Mouse (Mus musculus): ENCODE data around the gene Acsl1. TPM values are rescaled to one million over a fixed set of nuclear protein-coding genes. Genes with fewer than 3 reads are reported as not detected.

The Acsl1 gene
- polyA plus RNA-seq, 1 experiment from 2014 or later, result 21.0 TPM

DNA sequence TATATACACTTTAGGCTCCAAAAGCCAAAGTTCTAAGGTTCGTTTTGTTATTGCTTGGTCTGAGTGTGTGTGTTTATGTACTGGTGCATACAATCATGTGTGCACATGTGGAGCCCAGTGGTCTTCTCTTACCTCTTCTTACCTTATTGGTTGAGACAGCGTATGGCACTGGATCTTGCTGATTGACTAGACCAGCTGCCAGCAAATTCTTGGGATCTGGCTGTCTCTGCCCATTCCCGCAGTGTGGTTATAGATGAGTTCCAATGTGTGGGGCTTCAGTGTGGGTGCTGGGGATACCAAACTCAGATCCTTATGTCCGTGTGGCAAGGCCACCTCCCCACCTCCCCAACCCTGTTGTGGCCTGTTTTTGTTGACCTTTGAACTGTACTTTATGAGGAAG lies 21.8 kb upstream of the Acsl1 start:
- H3K4me1 ChIP-seq, result peaks cover 13% of the 10 kb centered on the region
- WGBS, result 70% methylated on average over 4 of the region's 4 CpGs
- H3K4me2 ChIP-seq, result no peak overlapping the region
- H3K9ac ChIP-seq, result no peak overlapping the region
- no peak overlapping the region for H3K4me3 ChIP-seq
- no peaks in the 10 kb centered on the region for H3K36me3 ChIP-seq
- ATAC-seq (ENCODE audit: extremely low read depth, insufficient number of reproducible peaks, low FRiP score, low TSS enrichment), result no peak
- H3K27ac ChIP-seq (replicated peaks), result no peak overlapping the region
- no peaks in the 10 kb centered on the region for H3K27me3 ChIP-seq (replicated peaks)
- H3K9me3 ChIP-seq, result peaks cover 3% of the 10 kb centered on the region; the same call in 1 of the 2 replicates

DNA sequence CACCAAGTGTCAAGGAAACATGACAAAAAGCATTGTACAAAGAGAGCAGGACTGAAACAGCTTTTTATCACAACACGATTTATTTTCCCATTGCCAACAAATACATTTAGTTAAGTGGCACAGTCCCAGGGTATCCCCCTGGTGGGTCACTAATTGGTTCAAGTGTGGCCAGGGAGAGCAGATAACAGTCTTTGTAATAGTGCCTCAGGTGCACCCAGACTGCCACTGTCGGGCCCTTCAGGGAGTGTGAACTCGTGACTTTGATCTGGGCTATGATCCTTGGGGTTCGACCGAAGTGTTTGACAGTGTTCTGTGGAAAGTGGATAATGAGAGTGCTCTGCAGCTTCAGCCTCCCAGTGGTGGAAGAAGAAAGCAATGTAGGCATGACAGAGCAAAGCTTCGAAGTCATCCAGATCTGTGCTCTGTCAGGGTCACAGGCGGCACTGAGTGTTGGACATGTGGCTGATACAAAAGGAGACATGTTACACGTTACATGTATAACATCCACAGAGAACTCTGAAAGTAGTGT lies 21.1 kb upstream of the Acsl1 start:
- H3K4me1 ChIP-seq, result peaks cover 13% of the 10 kb centered on the region
- WGBS, result 49% methylated on average over 8 of the region's 8 CpGs
- H3K9ac ChIP-seq, result no peak overlapping the region
- H3K9me3 ChIP-seq, result peaks cover 9% of the 10 kb centered on the region
- H3K4me2 ChIP-seq, result no peak overlapping the region
- no peak overlapping the region for H3K27ac ChIP-seq (replicated peaks)
- ATAC-seq (ENCODE audit: extremely low read depth, insufficient number of reproducible peaks, low FRiP score, low TSS enrichment), result no peak
- no peak overlapping the region for H3K4me3 ChIP-seq
- no peaks in the 10 kb centered on the region for H3K36me3 ChIP-seq
- H3K27me3 ChIP-seq (replicated peaks), result no peaks in the 10 kb centered on the region

GRCm38 (mm10) chr8:46458215-46458811 lies 12.5 kb upstream of the Acsl1 start:
- Histone ChIP-seq H3K27me3 (replicated peaks) (no peaks in the 10 kb centered on the region), H3K4me1 (no peaks in the 10 kb centered on the region), H3K36me3 (no peaks in the 10 kb centered on the region), H3K27ac (replicated peaks) (no peak overlapping the region), H3K9ac (no peak overlapping the region), H3K9me3 (peaks cover 9% of the 10 kb centered on the region), H3K4me3 (no peak overlapping the region), H3K4me2 (no peak overlapping the region)
- 59% methylated on average over 6 of the region's 6 CpGs for WGBS
- no peak for ATAC-seq (ENCODE audit: extremely low read depth, insufficient number of reproducible peaks, low FRiP score, low TSS enrichment)

GRCm38 (mm10) chr8:46468400-46468799 lies 2.4 kb upstream of the Acsl1 start:
- Histone ChIP-seq H3K4me3 (no peak overlapping the region), H3K36me3 (no peaks in the 10 kb centered on the region), H3K9ac (no peak overlapping the region), H3K4me2 (no peak overlapping the region), H3K9me3 (no peaks in the 10 kb centered on the region), H3K4me1 (peaks cover 16% of the 10 kb centered on the region), H3K27me3 (replicated peaks) (no peaks in the 10 kb centered on the region), H3K27ac (replicated peaks) (no peak overlapping the region)
- no peak for ATAC-seq (ENCODE audit: extremely low read depth, insufficient number of reproducible peaks, low FRiP score, low TSS enrichment)
- WGBS, result 83% methylated on average over 2 of the region's 2 CpGs

DNA sequence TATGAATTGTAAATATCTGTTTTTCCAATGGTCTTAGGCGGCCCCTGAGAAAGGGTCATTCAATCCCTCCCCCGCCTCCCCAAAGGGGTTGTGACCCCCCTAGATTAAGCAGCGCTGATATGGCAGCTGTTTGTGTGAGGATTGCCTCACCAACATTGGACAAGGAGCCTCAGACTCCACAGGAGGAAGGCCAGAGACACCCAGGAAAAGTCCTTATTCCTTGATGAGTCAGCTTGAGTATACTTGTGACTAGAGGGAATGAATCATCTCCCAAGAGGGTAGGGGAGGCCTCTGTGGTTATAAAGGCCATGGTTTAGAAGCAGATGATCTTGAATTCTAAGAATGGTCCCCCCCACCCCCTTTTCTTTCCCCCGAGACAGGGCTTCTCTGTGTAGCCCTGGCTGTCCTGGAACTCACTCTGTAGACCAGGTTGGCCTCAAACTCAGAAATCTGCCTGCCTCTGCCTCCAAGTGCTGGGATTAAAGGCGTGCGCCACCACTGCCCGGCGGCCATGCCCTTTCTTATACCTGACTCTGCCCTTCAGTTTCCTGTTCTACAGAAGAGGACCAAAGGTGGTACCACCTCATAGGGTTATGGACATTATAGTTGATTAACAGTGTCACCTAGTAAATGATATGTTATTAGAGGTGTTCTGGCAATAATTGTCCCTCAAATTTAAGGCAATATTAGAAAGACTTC lies 1.6 kb upstream of the Acsl1 start:
- no peak overlapping the region for H3K4me3 ChIP-seq
- 87% methylated on average over 8 of the region's 8 CpGs for WGBS
- no peaks in the 10 kb centered on the region for H3K36me3 ChIP-seq
- no peak overlapping the region for H3K27ac ChIP-seq (replicated peaks)
- no peaks in the 10 kb centered on the region for H3K9me3 ChIP-seq
- H3K4me1 ChIP-seq, result peaks cover 16% of the 10 kb centered on the region
- no peaks in the 10 kb centered on the region for H3K27me3 ChIP-seq (replicated peaks)
- no peak for ATAC-seq (ENCODE audit: extremely low read depth, insufficient number of reproducible peaks, low FRiP score, low TSS enrichment)
- no peak overlapping the region for H3K4me2 ChIP-seq
- no peak overlapping the region for H3K9ac ChIP-seq

GRCm38 (mm10) chr8:46470091-46470791 lies 596 bp upstream of the Acsl1 start:
- Histone ChIP-seq H3K27ac (replicated peaks) (peak overlapping the region; percentile 90), H3K27me3 (replicated peaks) (no peaks in the 10 kb centered on the region), H3K4me2 (peak overlapping the region; percentile 91), H3K9ac (no peak overlapping the region), H3K9me3 (no peaks in the 10 kb centered on the region), H3K4me3 (peak overlapping the region; percentile 94), H3K4me1 (peaks cover 20% of the 10 kb centered on the region), H3K36me3 (no peaks in the 10 kb centered on the region)
- 39% methylated on average over 15 of the region's 15 CpGs for WGBS
- no peak for ATAC-seq (ENCODE audit: extremely low read depth, insufficient number of reproducible peaks, low FRiP score, low TSS enrichment)

GRCm38 (mm10) chr8:46471926-46472485 lies 1.2 kb downstream of the Acsl1 start:
- Histone ChIP-seq H3K4me3 (peak overlapping the region; percentile 94), H3K27ac (replicated peaks) (no peak overlapping the region), H3K27me3 (replicated peaks) (no peaks in the 10 kb centered on the region), H3K4me2 (peak overlapping the region; percentile 91), H3K9me3 (no peaks in the 10 kb centered on the region), H3K36me3 (no peaks in the 10 kb centered on the region), H3K4me1 (peaks cover 20% of the 10 kb centered on the region), H3K9ac (peak overlapping the region; percentile 92)
- WGBS, result 28% methylated on average over 9 of the region's 9 CpGs
- no peak for ATAC-seq (ENCODE audit: extremely low read depth, insufficient number of reproducible peaks, low FRiP score, low TSS enrichment)

GRCm38 (mm10) chr8:46474120-46474519 lies 3.3 kb downstream of the Acsl1 start:
- H3K27me3 ChIP-seq (replicated peaks), result no peaks in the 10 kb centered on the region
- peaks cover 31% of the 10 kb centered on the region for H3K4me1 ChIP-seq
- no peak overlapping the region for H3K9ac ChIP-seq
- no peak for ATAC-seq (ENCODE audit: extremely low read depth, insufficient number of reproducible peaks, low FRiP score, low TSS enrichment)
- WGBS, result 92% methylated on average over 3 of the region's 3 CpGs
- H3K27ac ChIP-seq (replicated peaks), result no peak overlapping the region
- H3K4me2 ChIP-seq, result no peak overlapping the region
- H3K9me3 ChIP-seq, result no peaks in the 10 kb centered on the region
- H3K4me3 ChIP-seq, result no peak overlapping the region
- no peaks in the 10 kb centered on the region for H3K36me3 ChIP-seq

DNA sequence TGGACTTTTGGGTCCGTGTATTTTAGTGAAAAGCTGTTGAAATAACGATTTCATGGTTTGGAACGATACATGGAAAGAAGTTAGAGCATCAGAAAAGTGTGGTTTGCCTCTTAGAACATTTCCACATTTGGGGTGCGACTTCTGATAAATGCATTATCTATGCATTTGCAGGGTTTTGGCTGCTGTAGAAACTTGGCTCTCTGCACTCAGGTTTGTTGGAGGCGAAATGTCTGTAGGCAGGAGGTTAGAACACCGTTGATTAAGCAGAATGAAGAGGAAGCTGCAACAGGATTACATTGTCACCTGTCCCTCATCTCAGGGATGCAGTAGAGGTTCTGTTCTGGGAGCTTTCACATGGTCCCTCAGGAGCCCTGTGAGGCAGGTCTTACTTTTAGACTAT lies 3.8 kb downstream of the Acsl1 start:
- no peak overlapping the region for H3K4me2 ChIP-seq
- no peak for ATAC-seq (ENCODE audit: extremely low read depth, insufficient number of reproducible peaks, low FRiP score, low TSS enrichment)
- H3K4me3 ChIP-seq, result no peak overlapping the region
- H3K27me3 ChIP-seq (replicated peaks), result no peaks in the 10 kb centered on the region
- no peaks in the 10 kb centered on the region for H3K9me3 ChIP-seq
- H3K4me1 ChIP-seq, result peaks cover 34% of the 10 kb centered on the region
- H3K27ac ChIP-seq (replicated peaks), result no peak overlapping the region
- no peaks in the 10 kb centered on the region for H3K36me3 ChIP-seq
- H3K9ac ChIP-seq, result no peak overlapping the region
- 79% methylated on average over 6 of the region's 6 CpGs for WGBS

DNA sequence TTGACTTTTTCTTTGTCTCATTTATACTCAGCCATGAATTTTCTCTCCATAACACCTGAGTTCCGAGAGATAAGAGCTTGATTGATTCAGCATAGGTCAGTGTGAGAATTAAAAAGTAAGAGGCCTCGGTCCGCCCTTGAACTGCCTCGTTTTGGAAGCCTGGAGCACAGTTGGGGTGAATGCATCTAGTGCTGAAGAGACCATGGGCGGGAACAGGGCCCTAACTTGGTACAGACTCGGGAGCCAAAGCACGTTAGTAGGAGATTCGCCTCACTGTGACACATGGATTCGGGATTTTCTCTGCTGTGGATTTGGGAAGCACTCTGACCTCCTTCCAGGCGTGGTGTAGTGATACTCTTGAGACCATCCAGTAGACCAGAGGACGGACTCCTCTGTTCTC lies 4.6 kb downstream of the Acsl1 start:
- H3K9me3 ChIP-seq, result no peaks in the 10 kb centered on the region
- no peak overlapping the region for H3K4me3 ChIP-seq
- no peaks in the 10 kb centered on the region for H3K36me3 ChIP-seq
- ATAC-seq (ENCODE audit: extremely low read depth, insufficient number of reproducible peaks, low FRiP score, low TSS enrichment), result no peak
- no peaks in the 10 kb centered on the region for H3K27me3 ChIP-seq (replicated peaks)
- peaks cover 42% of the 10 kb centered on the region for H3K4me1 ChIP-seq
- 81% methylated on average over 11 of the region's 11 CpGs for WGBS
- no peak overlapping the region for H3K27ac ChIP-seq (replicated peaks)
- no peak overlapping the region for H3K4me2 ChIP-seq
- H3K9ac ChIP-seq, result no peak overlapping the region

DNA sequence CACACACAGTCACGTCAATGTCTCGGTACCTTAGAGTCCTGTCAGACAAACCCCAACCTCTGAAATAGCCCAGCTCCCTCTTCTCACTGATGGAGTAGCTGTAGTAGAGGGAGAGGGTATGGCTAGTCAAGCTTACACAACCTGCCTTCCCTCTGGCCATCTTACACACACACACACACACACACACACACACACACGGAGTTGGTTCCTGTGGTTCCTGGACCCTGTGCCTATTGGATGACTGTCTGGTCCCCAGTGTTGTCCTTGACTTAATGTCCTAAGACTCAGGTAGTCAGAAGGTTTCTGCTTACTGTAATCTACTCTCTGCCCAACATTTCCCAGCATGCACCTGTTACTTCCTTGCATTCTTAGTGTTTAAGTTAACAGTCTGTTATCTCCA lies 5.1 kb downstream of the Acsl1 start:
- no peak overlapping the region for H3K4me3 ChIP-seq
- ATAC-seq (ENCODE audit: extremely low read depth, insufficient number of reproducible peaks, low FRiP score, low TSS enrichment), result no peak
- H3K4me1 ChIP-seq, result peaks cover 47% of the 10 kb centered on the region
- H3K36me3 ChIP-seq, result no peaks in the 10 kb centered on the region
- WGBS, result 87% methylated on average over 3 of the region's 3 CpGs
- no peak overlapping the region for H3K4me2 ChIP-seq
- H3K27ac ChIP-seq (replicated peaks), result no peak overlapping the region
- H3K9me3 ChIP-seq, result no peaks in the 10 kb centered on the region
- H3K9ac ChIP-seq, result no peak overlapping the region
- no peaks in the 10 kb centered on the region for H3K27me3 ChIP-seq (replicated peaks)

Data from heart, embryonic 13.5 days (tissue).